Mouse (Mus musculus): ENCODE results near the gene Inpp5f. TPM values are rescaled to one million over a fixed set of nuclear protein-coding genes. Genes with fewer than 3 reads are reported as not detected.
"Not testable (repeated sequence)": the region's sequence is repeated elsewhere in the genome, so short reads cannot be mapped to it uniquely, and the experiment has no call there.

Gene Inpp5f
- polyA plus RNA-seq, 1 experiment from 2014 or later, result 257 TPM

DNA sequence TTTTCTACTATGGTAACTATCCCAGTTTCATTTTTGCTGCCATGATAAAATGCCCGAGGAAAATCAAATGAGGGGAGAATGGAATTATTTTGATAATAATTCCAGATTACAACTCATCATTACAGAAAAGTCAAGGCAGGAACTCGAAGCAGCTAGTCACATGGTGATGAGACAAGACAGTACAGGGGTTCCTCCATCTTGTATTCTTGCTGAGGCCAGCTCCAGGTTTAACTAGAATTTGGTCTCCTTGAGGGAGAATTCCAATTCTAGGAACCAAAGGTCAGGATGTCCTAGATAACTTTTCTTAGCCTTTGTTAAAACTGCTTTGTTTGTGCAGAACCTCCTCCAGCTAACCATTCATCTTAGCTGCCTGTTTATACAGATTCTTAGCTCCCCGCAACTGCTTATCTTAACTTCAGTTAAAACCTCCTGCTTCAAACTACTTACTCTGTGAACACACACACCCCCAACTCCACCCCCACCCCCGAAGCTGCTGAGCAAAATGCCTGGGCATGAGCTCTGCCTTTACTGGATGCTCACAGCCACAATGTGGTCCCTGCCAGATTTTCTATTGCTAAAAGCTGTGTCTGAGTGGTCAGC, 23.7 kb upstream of the Inpp5f start:
- no peak for ATAC-seq
- H3K36me3 ChIP-seq (ENCODE audit: control insufficient read depth, insufficient read depth, low read length), result no peaks in the 10 kb centered on the region
- H3K9ac ChIP-seq (ENCODE audit: low read length), result no peak overlapping the region
- peaks cover 6% of the 10 kb centered on the region for H3K4me1 ChIP-seq (ENCODE audit: control insufficient read depth, insufficient read depth, low read length)
- no peaks in the 10 kb centered on the region for H3K9me3 ChIP-seq (replicated peaks; ENCODE audit: control insufficient read depth, low read length)
- no peak for DNase-seq (ENCODE audit: low spot score)
- H3K4me2 ChIP-seq (ENCODE audit: low read length), result no peak overlapping the region
- H3K27me3 ChIP-seq (replicated peaks; ENCODE audit: control insufficient read depth, insufficient read depth, low read length), result no peaks in the 10 kb centered on the region
- no peak overlapping the region for H3K4me3 ChIP-seq (ENCODE audit: low read depth, low read length)
- 83% methylated on average over 4 of the region's 4 CpGs for WGBS
- no peak overlapping the region for H3K27ac ChIP-seq (ENCODE audit: low read depth, low read length)

DNA sequence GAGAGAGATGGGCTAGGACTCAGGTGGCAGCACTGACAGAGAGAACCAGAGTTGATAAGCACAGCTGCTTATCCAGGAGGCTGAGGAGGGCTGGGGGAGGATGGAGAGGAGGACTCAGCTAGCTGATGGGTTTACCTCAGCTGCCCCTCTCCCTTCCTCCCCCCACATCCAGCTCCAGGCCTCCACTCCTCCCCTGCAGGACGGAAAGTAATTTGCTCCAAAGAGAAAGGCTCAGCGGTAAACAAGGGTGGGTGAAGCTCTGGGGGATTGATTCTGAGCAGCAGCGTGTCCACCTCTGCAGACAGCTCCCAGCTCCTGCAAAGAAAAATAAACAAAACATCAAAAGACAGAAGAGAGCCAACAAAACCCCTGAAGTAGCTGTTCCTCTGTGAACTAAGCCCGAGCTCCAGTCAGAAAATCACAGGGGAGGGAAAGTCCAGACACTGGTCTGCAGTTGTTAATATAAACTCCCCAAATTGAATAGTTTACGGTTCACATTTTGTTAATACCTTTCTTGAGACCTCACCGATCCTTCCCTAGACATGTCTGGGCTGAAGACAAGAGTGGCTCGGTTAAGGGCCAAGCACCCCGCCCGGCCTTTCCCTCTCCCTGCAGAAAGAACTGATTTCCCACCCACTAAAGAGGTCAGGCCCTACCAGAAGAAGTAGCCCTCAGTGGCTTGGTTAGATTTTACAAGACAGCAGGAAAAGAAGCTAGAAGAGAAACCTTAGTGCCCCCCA, 19.6 kb upstream of the Inpp5f start:
- Histone ChIP-seq H3K27me3 (replicated peaks; ENCODE audit: control insufficient read depth, insufficient read depth, low read length) (no peaks in the 10 kb centered on the region), H3K4me1 (ENCODE audit: control insufficient read depth, insufficient read depth, low read length) (peaks cover 6% of the 10 kb centered on the region), H3K36me3 (ENCODE audit: control insufficient read depth, insufficient read depth, low read length) (no peaks in the 10 kb centered on the region), H3K9me3 (replicated peaks; ENCODE audit: control insufficient read depth, low read length) (no peaks in the 10 kb centered on the region), H3K9ac (ENCODE audit: low read length) (no peak overlapping the region), H3K27ac (ENCODE audit: low read depth, low read length) (peak overlapping the region; percentile 53; the same call in 1 of the 2 replicates), H3K4me3 (ENCODE audit: low read depth, low read length) (no peak overlapping the region), H3K4me2 (ENCODE audit: low read length) (no peak overlapping the region)
- DNase-seq (ENCODE audit: low spot score), result peak; percentile 59
- ATAC-seq, result peak; percentile 34; the same call in 1 of the 2 replicates
- WGBS, result 16% methylated on average over 9 of the region's 9 CpGs

DNA sequence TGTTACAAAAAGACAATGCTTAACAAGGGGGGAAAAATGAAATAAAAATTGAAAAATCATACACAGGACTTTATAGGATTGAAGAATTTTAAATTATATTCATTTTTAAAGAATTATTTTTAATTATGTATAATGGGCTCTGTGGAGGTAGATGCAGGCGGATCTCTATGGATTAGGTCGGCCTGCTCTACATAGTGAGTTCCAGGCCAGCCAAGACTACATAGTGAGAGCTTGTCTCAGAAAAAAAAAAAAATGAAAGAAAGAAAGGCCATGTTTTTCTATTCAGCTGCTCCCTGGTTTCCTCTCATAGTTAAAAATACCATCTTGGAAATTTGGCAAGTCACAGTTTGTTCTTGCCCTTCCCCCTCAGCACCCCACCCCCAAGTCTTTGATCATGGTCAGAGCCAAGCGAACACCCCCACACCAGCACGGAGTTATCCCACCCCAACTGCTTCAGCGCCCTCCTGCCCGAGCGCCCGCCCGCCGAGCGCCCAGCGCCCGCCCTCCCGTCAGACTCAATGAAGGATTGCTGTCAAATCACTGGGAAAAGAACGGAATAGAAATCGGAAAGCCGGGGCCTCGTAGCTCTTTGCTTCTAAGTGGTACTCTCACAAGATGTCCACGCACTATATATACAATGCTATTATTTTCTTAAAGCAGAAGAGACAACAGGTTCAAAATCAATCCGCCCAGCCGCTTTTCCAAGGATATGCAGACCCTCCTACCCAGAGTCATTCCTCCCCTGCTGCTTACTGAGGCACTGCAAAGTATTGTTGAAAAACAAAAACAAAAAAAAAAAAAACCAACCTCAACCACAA, 18.8 kb upstream of the Inpp5f start:
- Histone ChIP-seq H3K9me3 (replicated peaks; ENCODE audit: control insufficient read depth, low read length) (no peaks in the 10 kb centered on the region), H3K4me2 (ENCODE audit: low read length) (peak overlapping the region; percentile 42), H3K4me1 (ENCODE audit: control insufficient read depth, insufficient read depth, low read length) (peaks cover 6% of the 10 kb centered on the region), H3K27ac (ENCODE audit: low read depth, low read length) (peak overlapping the region; percentile 15), H3K27me3 (replicated peaks; ENCODE audit: control insufficient read depth, insufficient read depth, low read length) (no peaks in the 10 kb centered on the region), H3K9ac (ENCODE audit: low read length) (peak overlapping the region; percentile 33; the same call in 1 of the 2 replicates), H3K36me3 (ENCODE audit: control insufficient read depth, insufficient read depth, low read length) (no peaks in the 10 kb centered on the region), H3K4me3 (ENCODE audit: low read depth, low read length) (peak overlapping the region; percentile 11; the same call in 1 of the 2 replicates)
- peak; percentile 63; the same call in 1 of the 2 replicates for ATAC-seq
- DNase-seq (ENCODE audit: low spot score), result peak; percentile 59
- WGBS, result 5% methylated on average over 21 of the region's 21 CpGs

DNA sequence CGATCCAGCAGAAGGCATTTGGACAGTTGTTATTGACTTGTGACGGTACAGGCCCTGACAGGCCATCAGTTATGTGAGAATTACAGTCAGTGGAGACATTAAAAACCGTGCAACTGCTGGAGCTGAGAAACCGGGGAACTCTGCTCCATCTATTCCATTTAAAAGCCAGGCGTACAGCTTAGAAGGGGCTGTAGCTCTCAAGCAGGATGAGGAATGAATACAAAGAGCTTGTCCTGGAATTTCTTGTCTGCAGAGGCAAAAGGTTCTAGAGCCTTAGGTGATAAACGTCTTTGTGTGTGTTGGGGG, 18.2 kb upstream of the Inpp5f start:
- H3K4me3 ChIP-seq (ENCODE audit: low read depth, low read length), result no peak overlapping the region

DNA sequence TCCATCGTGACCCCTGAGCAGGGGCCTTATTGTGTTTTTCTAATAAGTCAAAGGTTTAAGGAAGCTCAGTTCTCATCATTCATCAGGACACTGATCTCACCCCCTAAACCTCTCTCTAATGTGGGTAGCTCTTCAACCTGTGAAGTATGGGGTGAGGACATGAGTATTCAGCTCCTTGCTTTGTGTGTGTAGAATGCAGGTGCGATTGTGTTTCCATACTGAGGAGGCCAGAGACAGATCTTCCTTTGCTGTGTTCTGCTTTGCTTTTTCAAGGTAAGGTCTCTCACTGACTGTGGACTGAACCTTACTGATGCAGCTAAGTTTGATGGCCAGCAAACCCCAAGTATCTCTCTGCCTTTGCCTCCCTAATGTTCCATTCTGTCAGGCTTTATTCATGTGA, 14.9 kb upstream of the Inpp5f start:
- no peak overlapping the region for H3K9ac ChIP-seq (ENCODE audit: low read length)
- no peaks in the 10 kb centered on the region for H3K27me3 ChIP-seq (replicated peaks; ENCODE audit: control insufficient read depth, insufficient read depth, low read length)
- H3K4me3 ChIP-seq (ENCODE audit: low read depth, low read length), result no peak overlapping the region
- no peak for ATAC-seq
- no peaks in the 10 kb centered on the region for H3K9me3 ChIP-seq (replicated peaks; ENCODE audit: control insufficient read depth, low read length)
- H3K4me2 ChIP-seq (ENCODE audit: low read length), result no peak overlapping the region
- 97% methylated on average over 2 of the region's 2 CpGs for WGBS
- H3K36me3 ChIP-seq (ENCODE audit: control insufficient read depth, insufficient read depth, low read length), result no peaks in the 10 kb centered on the region
- H3K27ac ChIP-seq (ENCODE audit: low read depth, low read length), result no peak overlapping the region
- peaks cover 5% of the 10 kb centered on the region for H3K4me1 ChIP-seq (ENCODE audit: control insufficient read depth, insufficient read depth, low read length)
- DNase-seq (ENCODE audit: low spot score), result no peak

More for the DNA sequence above, 18.2 kb upstream of the Inpp5f start:
- no peak for ATAC-seq
- Histone ChIP-seq H3K27me3 (replicated peaks; ENCODE audit: control insufficient read depth, insufficient read depth, low read length) (no peaks in the 10 kb centered on the region), H3K36me3 (ENCODE audit: control insufficient read depth, insufficient read depth, low read length) (no peaks in the 10 kb centered on the region), H3K9me3 (replicated peaks; ENCODE audit: control insufficient read depth, low read length) (no peaks in the 10 kb centered on the region), H3K4me1 (ENCODE audit: control insufficient read depth, insufficient read depth, low read length) (peaks cover 6% of the 10 kb centered on the region), H3K27ac (ENCODE audit: low read depth, low read length) (peak overlapping the region; percentile 15; the same call in 1 of the 2 replicates), H3K9ac (ENCODE audit: low read length) (no peak overlapping the region), H3K4me2 (ENCODE audit: low read length) (peak overlapping the region; percentile 42)
- DNase-seq (ENCODE audit: low spot score), result peak; percentile 48
- 3% methylated on average over 6 of the region's 6 CpGs for WGBS

DNA sequence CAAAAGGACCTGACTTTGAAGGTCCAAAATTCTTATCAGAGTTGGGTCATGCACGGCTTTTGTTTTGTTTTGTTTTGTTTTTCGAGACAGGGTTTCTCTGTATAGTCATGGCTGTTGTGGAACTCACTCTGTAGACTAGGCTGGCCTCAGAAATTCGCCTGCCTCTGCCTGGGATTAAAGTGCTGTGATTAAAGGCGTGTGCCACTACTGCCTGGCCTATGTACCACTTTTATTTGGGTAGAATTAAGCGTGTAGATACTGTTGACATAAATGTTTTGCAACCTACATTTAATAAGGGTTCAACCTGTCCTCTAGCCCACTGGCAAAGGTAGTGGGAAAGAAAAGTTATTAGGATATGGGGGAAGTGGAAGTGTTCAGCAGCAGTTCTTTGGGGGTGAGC, 12.1 kb upstream of the Inpp5f start:
- Histone ChIP-seq H3K27ac (ENCODE audit: low read depth, low read length) (no peak overlapping the region), H3K9me3 (replicated peaks; ENCODE audit: control insufficient read depth, low read length) (no peaks in the 10 kb centered on the region), H3K4me3 (ENCODE audit: low read depth, low read length) (no peak overlapping the region), H3K36me3 (ENCODE audit: control insufficient read depth, insufficient read depth, low read length) (no peaks in the 10 kb centered on the region), H3K27me3 (replicated peaks; ENCODE audit: control insufficient read depth, insufficient read depth, low read length) (no peaks in the 10 kb centered on the region), H3K4me1 (ENCODE audit: control insufficient read depth, insufficient read depth, low read length) (no peaks in the 10 kb centered on the region), H3K4me2 (ENCODE audit: low read length) (no peak overlapping the region), H3K9ac (ENCODE audit: low read length) (no peak overlapping the region)
- ATAC-seq (no peak), DNase-seq (ENCODE audit: low spot score) (no peak)
- WGBS, result 80% methylated on average over 5 of the region's 5 CpGs

DNA sequence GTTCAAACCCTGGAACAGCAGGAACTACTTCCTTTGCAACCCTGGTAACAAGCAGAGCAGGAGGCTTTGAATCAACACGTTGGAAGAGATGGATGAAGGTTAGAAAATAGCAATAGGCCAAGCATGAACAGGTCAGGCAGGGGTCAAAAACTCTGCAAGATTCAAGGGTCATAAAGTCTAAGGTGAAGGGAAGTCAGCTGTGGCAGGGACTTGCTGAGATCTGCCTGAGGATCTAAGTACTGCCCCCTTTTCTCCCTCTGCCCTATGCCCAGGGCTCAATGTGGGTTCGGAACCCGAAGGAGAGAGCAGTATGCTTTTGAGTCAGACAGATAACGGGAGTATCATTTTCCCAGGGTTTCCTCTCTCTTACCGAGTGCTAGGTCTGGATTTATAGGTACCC, 9.3 kb upstream of the Inpp5f start:
- H3K9ac ChIP-seq (ENCODE audit: low read length), result no peak overlapping the region
- ATAC-seq (no peak), DNase-seq (ENCODE audit: low spot score) (no peak)

DNA sequence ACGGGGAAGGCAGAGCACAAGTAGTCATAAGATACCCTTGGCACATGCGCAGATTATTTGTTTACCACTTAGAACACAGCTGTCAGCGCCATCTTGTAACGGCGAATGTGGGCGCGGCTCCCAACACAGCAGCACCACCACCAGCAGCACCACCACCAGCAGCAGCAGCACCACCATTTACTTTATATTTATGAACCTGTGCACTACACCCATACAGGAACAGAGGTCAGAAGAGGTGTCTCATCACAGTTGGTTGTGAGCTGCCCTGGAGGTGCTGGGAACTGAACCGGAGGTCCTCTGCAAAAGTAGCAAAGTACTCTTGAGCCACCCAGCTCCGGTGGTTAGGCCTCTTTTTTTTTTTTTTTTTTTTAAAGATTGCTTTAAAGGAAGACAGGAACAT, 1.2 kb upstream of the Inpp5f start:
- H3K4me2 ChIP-seq (ENCODE audit: low read length); H3K27me3 ChIP-seq (replicated peaks; ENCODE audit: control insufficient read depth, insufficient read depth, low read length); DNase-seq (ENCODE audit: low spot score); H3K9me3 ChIP-seq (replicated peaks; ENCODE audit: control insufficient read depth, low read length); H3K36me3 ChIP-seq (ENCODE audit: control insufficient read depth, insufficient read depth, low read length); H3K27ac ChIP-seq (ENCODE audit: low read depth, low read length); H3K4me3 ChIP-seq (ENCODE audit: low read depth, low read length); H3K4me1 ChIP-seq (ENCODE audit: control insufficient read depth, insufficient read depth, low read length); H3K9ac ChIP-seq (ENCODE audit: low read length); ATAC-seq: not testable (repeated sequence)
- over 99% methylated on average over 7 of the region's 9 CpGs for WGBS

More for the DNA sequence above, 9.3 kb upstream of the Inpp5f start:
- WGBS, result 83% methylated on average over 5 of the region's 5 CpGs
- no peaks in the 10 kb centered on the region for H3K9me3 ChIP-seq (replicated peaks; ENCODE audit: control insufficient read depth, low read length)
- H3K36me3 ChIP-seq (ENCODE audit: control insufficient read depth, insufficient read depth, low read length), result no peaks in the 10 kb centered on the region
- H3K4me1 ChIP-seq (ENCODE audit: control insufficient read depth, insufficient read depth, low read length), result no peaks in the 10 kb centered on the region
- H3K27me3 ChIP-seq (replicated peaks; ENCODE audit: control insufficient read depth, insufficient read depth, low read length), result no peaks in the 10 kb centered on the region
- no peak overlapping the region for H3K4me2 ChIP-seq (ENCODE audit: low read length)
- H3K4me3 ChIP-seq (ENCODE audit: low read depth, low read length), result no peak overlapping the region
- no peak overlapping the region for H3K27ac ChIP-seq (ENCODE audit: low read depth, low read length)

Measured in forebrain, embryonic 14.5 days (tissue).